Mouse (Mus musculus): ENCODE results near the gene Exosc5. TPM values are rescaled to one million over a fixed set of nuclear protein-coding genes. Genes with fewer than 3 reads are reported as not detected.

Gene Exosc5
- polyA plus RNA-seq, 1 experiment from 2014 or later: 87.5 TPM

DNA sequence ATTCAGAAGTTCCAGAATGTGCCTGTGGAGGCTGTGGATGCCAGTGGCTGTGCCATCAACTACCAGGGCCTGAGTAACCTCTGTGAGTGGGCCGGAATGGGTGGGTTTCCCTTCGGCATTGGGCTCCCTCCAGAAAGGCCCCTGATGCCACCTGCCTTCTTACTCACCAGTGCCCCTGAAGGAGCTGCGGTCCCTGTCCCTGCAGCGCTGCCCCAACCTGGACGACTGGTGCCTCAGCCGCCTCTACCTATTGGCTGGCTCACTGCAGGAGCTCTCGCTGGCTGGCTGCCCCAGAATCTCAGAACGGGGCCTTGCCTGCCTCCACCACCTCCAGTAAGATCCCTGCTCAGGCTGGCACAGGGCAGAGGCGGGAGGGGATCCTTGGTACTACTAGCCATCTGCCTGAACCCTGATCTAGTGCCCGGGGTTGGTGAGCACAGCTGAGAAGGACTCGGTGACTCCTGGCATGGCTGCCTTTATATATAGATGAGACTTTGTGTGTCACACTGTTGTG lies 35.0 kb upstream of the Exosc5 start:
- H3K36me3 ChIP-seq: peaks cover 49% of the 10 kb centered on the region
- H3K4me3 ChIP-seq (replicated peaks): no peak overlapping the region
- 93% methylated on average over 11 of the region's 11 CpGs for WGBS
- H3K4me1 ChIP-seq: peaks cover 36% of the 10 kb centered on the region
- no peak overlapping the region for H3K4me2 ChIP-seq
- H3K27me3 ChIP-seq: no peaks in the 10 kb centered on the region
- no peak overlapping the region for H3K9ac ChIP-seq
- no peak overlapping the region for H3K27ac ChIP-seq
- no peaks in the 10 kb centered on the region for H3K9me3 ChIP-seq (replicated peaks)
- no peak for ATAC-seq (replicated peaks; ENCODE audit: low FRiP score)

DNA sequence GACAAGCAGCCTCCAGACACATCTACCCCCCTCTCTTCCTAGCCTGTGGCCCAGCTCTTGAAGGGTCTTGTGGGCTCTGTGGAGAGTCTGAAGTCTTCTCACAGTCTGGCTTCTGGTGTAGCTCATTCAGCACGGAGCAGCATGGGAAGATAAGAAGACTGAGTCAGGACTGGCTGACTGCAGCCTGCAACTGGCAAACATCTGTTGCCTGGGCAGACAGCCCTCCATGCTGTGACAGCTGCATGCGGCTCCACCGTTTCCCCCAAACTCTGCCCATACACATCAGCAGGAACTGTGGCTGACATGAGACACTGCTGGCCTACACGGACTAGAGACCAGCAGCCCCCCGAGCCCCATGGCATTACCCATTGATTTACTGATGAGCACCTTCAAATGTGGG lies 34.1 kb upstream of the Exosc5 start:
- 82% methylated on average over 5 of the region's 5 CpGs for WGBS
- Histone ChIP-seq H3K27ac (no peak overlapping the region), H3K4me2 (no peak overlapping the region), H3K27me3 (no peaks in the 10 kb centered on the region), H3K9ac (no peak overlapping the region), H3K9me3 (replicated peaks) (no peaks in the 10 kb centered on the region), H3K4me1 (peaks cover 37% of the 10 kb centered on the region), H3K36me3 (peaks cover 58% of the 10 kb centered on the region), H3K4me3 (replicated peaks) (no peak overlapping the region)
- no peak for ATAC-seq (replicated peaks; ENCODE audit: low FRiP score)

DNA sequence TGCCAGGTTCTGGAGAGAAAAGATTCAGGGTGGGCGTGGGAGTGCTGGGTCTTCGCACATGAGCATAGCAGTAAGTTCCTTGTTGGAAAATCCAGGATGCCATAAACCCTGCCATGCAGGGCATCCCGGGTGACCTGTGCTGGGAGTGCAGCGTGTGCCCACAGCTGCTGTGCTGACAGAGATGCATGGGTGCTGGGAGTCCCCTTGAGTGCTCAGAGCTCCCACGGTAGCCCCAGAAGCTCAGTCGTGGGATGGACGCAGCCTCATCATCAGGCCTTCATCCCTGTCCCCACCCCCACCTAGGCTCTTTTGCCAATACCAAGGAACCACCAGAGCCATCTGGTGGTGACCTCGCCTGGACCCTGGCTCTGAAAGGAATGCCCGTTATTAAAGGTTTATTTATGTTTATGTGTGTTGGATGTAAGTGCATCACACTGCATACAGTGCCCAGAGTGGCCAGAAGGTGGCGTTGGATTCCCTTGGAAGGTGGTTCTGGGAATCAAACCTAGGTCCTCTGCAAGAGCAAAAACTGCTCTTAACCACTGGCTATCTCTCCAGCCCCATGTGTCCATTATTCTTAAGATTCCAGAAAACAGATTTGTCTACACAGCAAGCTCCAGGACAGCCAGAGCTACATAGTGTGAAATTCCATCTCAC lies 33.2 kb upstream of the Exosc5 start:
- Histone ChIP-seq H3K9ac (no peak overlapping the region), H3K4me2 (no peak overlapping the region), H3K4me3 (replicated peaks) (no peak overlapping the region), H3K9me3 (replicated peaks) (no peaks in the 10 kb centered on the region), H3K27me3 (no peaks in the 10 kb centered on the region), H3K27ac (peak overlapping the region; percentile 86), H3K4me1 (peaks cover 33% of the 10 kb centered on the region), H3K36me3 (peaks cover 66% of the 10 kb centered on the region)
- no peak for ATAC-seq (replicated peaks; ENCODE audit: low FRiP score)
- WGBS: 73% methylated on average over 10 of the region's 10 CpGs

DNA sequence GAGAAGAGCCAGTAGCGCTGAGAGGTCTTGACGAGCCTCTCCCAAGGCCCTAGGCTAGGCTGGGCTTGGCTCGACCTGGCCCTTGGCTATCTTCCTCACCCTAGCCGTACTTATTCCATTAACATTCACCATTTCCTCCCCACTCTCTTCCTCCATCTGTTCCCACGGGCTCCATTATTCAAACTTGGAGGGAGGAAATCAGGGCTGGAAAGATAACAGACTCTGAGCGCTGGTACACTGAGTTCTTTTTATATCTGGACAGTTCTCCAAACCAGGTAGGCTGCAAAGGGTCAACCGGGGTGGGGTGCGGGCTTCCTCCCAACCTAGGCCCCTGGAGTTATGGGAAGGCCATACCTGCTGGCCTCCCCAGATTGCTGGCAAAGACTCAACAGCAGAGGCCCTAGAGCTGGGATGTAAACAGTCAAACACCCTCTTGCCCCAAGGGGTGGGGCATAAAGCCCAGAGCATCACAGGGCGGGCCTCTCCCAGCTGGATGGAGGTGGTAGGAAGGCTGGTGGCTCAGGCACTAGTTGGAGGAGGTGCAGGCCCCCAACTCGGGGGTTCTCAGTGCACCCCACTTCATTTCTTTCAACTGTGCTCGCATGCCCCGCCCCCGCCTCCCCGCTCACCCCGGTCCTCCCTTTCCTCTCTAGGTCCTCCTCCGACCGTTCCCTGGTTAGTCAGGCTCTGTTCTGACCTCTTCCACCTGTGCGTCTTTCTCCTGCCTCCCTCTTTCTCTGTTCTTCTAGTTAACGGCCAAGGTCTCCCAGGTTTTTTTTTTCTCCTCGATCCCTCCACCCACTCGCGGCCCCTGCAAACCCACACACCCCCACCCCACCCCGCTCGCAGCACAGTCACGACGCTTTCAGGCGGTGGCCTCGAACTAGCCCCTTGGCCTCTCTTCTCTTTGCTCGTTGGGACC lies 32.2 kb upstream of the Exosc5 start, which contains the start of gene B3gnt8:
B3gnt8 (plus strand) TSS at position 146 of the 922 bp plus-strand sequence.
- peaks cover 65% of the 10 kb centered on the region for H3K36me3 ChIP-seq
- 14% methylated on average over 29 of the region's 29 CpGs for WGBS

DNA sequence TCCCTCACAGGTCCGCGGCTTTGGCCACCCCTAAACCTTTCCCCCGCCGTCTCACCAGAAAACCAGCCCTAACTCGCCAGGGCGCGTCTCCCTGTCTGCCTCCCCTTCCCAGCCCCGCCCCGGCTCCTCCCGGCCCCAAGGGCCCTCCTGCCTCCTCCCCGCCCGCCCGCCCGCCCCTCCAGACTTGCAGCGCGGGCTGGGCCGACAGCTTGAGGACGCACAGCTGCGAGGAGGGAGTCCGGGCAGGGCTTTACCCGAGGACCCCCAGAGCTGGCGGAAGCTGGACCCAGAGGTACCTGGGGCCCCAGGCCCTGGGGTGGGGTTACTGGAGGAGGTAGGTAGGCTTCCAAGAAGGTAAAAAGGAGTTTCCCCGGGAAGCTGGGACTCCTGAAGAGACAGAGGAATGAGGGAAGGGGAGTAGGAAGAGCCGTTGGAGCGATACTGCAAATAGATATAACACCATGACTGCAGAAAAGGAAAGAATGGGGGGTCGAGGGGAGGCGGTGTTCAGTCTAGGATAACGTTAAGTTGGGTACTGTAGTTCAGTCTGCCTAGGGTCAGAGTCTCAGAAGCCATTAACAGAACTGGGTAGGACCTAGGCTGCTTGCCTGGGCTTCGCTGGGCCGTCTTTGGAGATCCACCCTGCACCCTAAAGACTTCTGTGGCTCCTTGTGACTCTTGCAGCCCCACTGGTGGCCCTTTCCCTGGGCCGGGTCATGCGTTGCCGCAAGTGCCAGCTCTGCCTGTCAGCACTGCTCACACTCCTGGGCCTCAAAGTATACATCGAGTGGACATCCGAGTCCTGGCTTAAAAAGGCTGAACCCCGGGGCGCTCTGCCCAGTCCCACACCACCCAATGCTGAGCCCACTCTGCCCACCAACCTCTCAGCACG lies 31.3 kb upstream of the Exosc5 start:
- no peaks in the 10 kb centered on the region for H3K27me3 ChIP-seq
- H3K36me3 ChIP-seq: peaks cover 65% of the 10 kb centered on the region
- WGBS: 13% methylated on average over 38 of the region's 38 CpGs
- peak overlapping the region; percentile 81 for H3K4me2 ChIP-seq
- peaks cover 33% of the 10 kb centered on the region for H3K4me1 ChIP-seq
- peak overlapping the region; percentile 86 for H3K27ac ChIP-seq
- H3K9ac ChIP-seq: peak overlapping the region; percentile 56
- no peaks in the 10 kb centered on the region for H3K9me3 ChIP-seq (replicated peaks)
- H3K4me3 ChIP-seq (replicated peaks): peak overlapping the region; percentile 51
- ATAC-seq (replicated peaks; ENCODE audit: low FRiP score): peak; percentile 90

More for the DNA sequence above, 32.2 kb upstream of the Exosc5 start, which contains the start of gene B3gnt8:
- Histone ChIP-seq H3K9ac (peak within 1 kb of the TSS; percentile 56), H3K27me3 (no peaks in the 10 kb centered on the region), H3K27ac (peak within 1 kb of the TSS; percentile 86), H3K4me2 (peak within 1 kb of the TSS; percentile 81), H3K9me3 (replicated peaks) (no peaks in the 10 kb centered on the region), H3K4me1 (peaks cover 33% of the 10 kb centered on the region), H3K4me3 (replicated peaks) (peak within 1 kb of the TSS; percentile 51)
- peak; percentile 40 for ATAC-seq (replicated peaks; ENCODE audit: low FRiP score)

DNA sequence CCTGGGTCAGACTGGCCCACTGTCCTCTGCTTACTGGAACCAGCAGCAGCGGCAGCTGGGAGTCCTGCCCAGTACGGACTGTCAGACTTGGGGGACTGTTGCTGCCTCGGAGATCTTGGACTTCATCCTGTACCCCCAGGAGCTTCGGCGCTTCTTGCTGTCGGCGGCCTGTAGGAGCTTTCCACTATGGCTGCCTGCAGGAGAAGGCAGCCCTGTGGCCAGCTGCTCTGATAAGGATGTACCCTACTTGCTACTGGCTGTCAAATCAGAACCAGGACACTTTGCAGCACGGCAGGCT lies 30.7 kb upstream of the Exosc5 start:
- Histone ChIP-seq H3K27me3 (no peaks in the 10 kb centered on the region), H3K36me3 (peaks cover 65% of the 10 kb centered on the region), H3K27ac (0 out of 2 replicates have a peak overlapping the region, but pooled peaks have one; percentile 86), H3K4me1 (peaks cover 33% of the 10 kb centered on the region), H3K9ac (peak overlapping the region; percentile 56), H3K4me3 (replicated peaks) (peak overlapping the region; percentile 51), H3K9me3 (replicated peaks) (no peaks in the 10 kb centered on the region), H3K4me2 (peak overlapping the region; percentile 81)
- 64% methylated on average over 8 of the region's 8 CpGs for WGBS
- ATAC-seq (replicated peaks; ENCODE audit: low FRiP score): no peak

DNA sequence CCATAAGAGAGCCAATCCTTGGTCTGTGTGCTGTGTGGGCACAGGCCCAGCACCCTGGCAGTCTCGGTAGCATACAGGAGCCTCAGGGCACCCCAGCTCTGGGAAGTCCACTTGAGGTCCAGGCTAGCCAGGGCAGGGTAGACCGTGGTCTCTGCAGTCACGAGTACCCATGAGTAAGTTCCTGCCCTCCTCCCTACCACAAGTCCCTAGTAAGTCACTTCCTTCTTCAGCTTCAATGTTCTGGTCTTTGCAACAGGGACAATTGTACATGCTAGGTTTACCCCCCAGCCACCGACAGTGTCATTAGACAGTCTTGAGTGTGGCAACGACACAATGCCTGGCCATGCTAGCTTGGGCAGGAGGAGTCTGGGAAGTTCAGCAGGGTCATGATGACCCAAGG lies 26.3 kb upstream of the Exosc5 start:
- 89% methylated on average over 5 of the region's 5 CpGs for WGBS
- Histone ChIP-seq H3K27ac (no peak overlapping the region), H3K9ac (no peak overlapping the region), H3K4me3 (replicated peaks) (no peak overlapping the region), H3K36me3 (peaks cover 60% of the 10 kb centered on the region), H3K9me3 (replicated peaks) (no peaks in the 10 kb centered on the region), H3K4me1 (peaks cover 18% of the 10 kb centered on the region), H3K4me2 (no peak overlapping the region), H3K27me3 (no peaks in the 10 kb centered on the region)
- no peak for ATAC-seq (replicated peaks; ENCODE audit: low FRiP score)

DNA sequence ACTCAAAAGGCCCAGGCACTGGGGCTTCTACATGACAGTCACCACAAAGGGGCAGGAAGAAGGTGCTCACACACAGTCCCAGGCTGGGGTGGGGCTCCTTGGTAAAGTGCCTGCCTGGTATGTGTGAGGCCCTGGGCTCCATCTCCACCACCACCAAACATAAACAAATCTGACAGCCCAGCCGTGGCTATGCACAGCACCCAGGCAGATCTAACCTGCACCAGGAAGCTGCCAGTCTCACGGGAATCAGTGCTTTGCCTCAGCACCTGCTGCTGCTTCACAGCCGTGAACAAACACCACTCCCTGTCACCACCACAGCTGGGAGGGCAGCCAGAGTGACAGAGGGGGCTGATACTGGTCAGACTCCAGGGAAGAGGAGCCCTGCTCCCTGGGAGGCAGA lies 22.6 kb upstream of the Exosc5 start:
- no peaks in the 10 kb centered on the region for H3K9me3 ChIP-seq (replicated peaks)
- peaks cover 55% of the 10 kb centered on the region for H3K36me3 ChIP-seq
- H3K4me1 ChIP-seq: no peaks in the 10 kb centered on the region
- no peak overlapping the region for H3K4me3 ChIP-seq (replicated peaks)
- H3K4me2 ChIP-seq: no peak overlapping the region
- no peak for ATAC-seq (replicated peaks; ENCODE audit: low FRiP score)
- 68% methylated on average over 3 of the region's 3 CpGs for WGBS
- no peak overlapping the region for H3K9ac ChIP-seq
- no peaks in the 10 kb centered on the region for H3K27me3 ChIP-seq
- H3K27ac ChIP-seq: no peak overlapping the region

DNA sequence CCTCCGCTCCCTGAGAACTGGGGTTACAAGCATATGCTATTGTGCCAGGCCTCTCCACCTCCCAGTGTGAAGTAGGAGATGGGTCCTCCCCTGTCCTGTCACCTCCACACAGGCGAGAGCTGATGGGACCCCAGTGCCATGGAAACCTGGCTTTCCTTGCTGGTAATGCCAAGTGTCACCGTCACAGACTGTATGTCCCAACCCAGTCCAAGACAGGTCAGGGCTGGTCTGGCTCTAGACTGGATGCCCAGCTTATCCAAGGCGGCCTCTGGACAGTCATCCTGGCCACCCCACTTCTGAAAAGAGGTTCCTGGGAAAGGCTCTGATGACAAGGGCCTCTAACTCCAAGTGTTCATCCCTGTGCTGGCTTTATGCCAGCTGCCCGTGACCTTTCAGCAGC lies 21.9 kb upstream of the Exosc5 start:
- no peak overlapping the region for H3K9ac ChIP-seq
- no peak for ATAC-seq (replicated peaks; ENCODE audit: low FRiP score)
- H3K4me2 ChIP-seq: no peak overlapping the region
- no peak overlapping the region for H3K27ac ChIP-seq
- no peaks in the 10 kb centered on the region for H3K9me3 ChIP-seq (replicated peaks)
- H3K36me3 ChIP-seq: peaks cover 52% of the 10 kb centered on the region
- no peaks in the 10 kb centered on the region for H3K27me3 ChIP-seq
- no peaks in the 10 kb centered on the region for H3K4me1 ChIP-seq
- no peak overlapping the region for H3K4me3 ChIP-seq (replicated peaks)
- 90% methylated on average over 5 of the region's 5 CpGs for WGBS

DNA sequence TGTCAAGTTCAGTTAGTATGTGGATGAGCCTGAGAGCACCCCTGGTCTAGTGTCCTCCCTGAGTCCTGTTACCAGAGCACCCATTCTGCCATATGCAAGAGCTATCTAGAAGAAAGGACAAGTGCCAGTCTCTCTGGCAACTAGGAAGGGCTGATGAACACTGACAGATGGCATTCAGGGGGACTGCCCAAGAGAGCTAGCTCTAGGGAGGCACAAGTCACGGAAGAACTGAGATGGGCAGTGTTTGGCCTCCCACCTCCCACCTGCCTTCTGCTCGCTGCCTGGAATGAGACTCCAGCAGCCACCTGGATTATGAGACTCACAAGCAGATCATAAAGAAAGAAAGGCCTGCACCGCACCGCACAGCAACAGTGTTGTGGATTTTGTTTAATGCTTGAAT lies 19.2 kb upstream of the Exosc5 start:
- no peak overlapping the region for H3K4me2 ChIP-seq
- no peak overlapping the region for H3K4me3 ChIP-seq (replicated peaks)
- no peak for ATAC-seq (replicated peaks; ENCODE audit: low FRiP score)
- no peaks in the 10 kb centered on the region for H3K9me3 ChIP-seq (replicated peaks)
- no peaks in the 10 kb centered on the region for H3K27me3 ChIP-seq
- peaks cover 3% of the 10 kb centered on the region for H3K4me1 ChIP-seq
- H3K36me3 ChIP-seq: peaks cover 38% of the 10 kb centered on the region
- 89% methylated on average over 4 of the region's 4 CpGs for WGBS
- no peak overlapping the region for H3K27ac ChIP-seq
- no peak overlapping the region for H3K9ac ChIP-seq

DNA sequence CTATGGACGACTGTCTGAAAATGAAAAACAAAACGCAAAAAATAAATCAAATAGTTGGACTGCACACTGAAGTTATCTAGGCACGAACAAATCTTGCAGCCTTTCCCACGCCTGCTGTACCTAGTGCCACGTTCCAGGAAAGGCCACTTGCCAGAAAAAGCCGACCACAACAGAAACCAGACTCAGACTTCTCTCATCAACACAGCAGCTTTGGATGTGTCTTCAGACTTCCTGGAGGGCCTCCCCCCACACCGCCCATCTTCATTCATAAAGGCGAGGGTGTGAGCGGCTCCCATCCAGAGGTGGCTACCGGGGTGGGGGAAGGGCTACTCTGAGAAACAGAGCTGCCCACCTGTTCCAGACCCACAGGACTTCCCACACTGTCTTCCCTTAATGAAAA lies 14.8 kb upstream of the Exosc5 start:
- H3K36me3 ChIP-seq: peaks cover 12% of the 10 kb centered on the region; the same call in 1 of the 2 replicates
- 73% methylated on average over 10 of the region's 10 CpGs for WGBS
- ATAC-seq (replicated peaks; ENCODE audit: low FRiP score): no peak
- no peak overlapping the region for H3K4me3 ChIP-seq (replicated peaks)
- H3K4me1 ChIP-seq: peaks cover 10% of the 10 kb centered on the region
- H3K27ac ChIP-seq: no peak overlapping the region
- H3K27me3 ChIP-seq: no peaks in the 10 kb centered on the region
- H3K9ac ChIP-seq: no peak overlapping the region
- no peak overlapping the region for H3K4me2 ChIP-seq
- H3K9me3 ChIP-seq (replicated peaks): no peaks in the 10 kb centered on the region

Data from kidney, embryonic 15.5 days (tissue).